Mouse (Mus musculus) myocyte (in vitro differentiated cells): ENCODE results near the gene Cdc42bpa.

Experiments used
- CEBPB ChIP-seq: IDR thresholded peaks from 2 replicates; pipeline ENCODE4 v1.6.1; 2011; ENCODE audit warnings: mild to moderate bottlenecking, moderate library complexity; ENCODE audit not compliant: poor library complexity, insufficient read depth, severe bottlenecking
- E2F4 ChIP-seq: IDR thresholded peaks from one replicate; pipeline ENCODE4 v1.6.1; 2011; ENCODE audit warnings: mild to moderate bottlenecking, control low read depth, moderate library complexity; ENCODE audit not compliant: insufficient read depth
- MAX ChIP-seq: IDR thresholded peaks from one replicate; pipeline ENCODE4 v1.6.1; 2011; ENCODE audit warnings: low read depth, mild to moderate bottlenecking, control low read depth
- MYOD1 ChIP-seq, 3 experiments: IDR thresholded peaks; one replicate each; pipeline ENCODE4 v1.6.1; 2011; ENCODE audit warnings: control low read depth in 2 of 3, low read depth in 2 of 3, mild to moderate bottlenecking in 2 of 3, moderate library complexity in 1 of 3; ENCODE audit not compliant: insufficient read length in 2 of 3, control insufficient read depth in 1 of 3
- MYOG ChIP-seq, 3 experiments: IDR thresholded peaks; one replicate each; pipeline ENCODE4 v1.6.1; 2011; ENCODE audit warnings: control low read depth in 2 of 3, low read depth in 2 of 3, mild to moderate bottlenecking in 2 of 3; ENCODE audit not compliant: insufficient read length in 2 of 3, control insufficient read depth in 1 of 3, insufficient read depth in 1 of 3
- POLR2A ChIP-seq: IDR thresholded peaks from one replicate; pipeline ENCODE4 v1.6.1; 2011; ENCODE audit warnings: low read depth, mild to moderate bottlenecking, control low read depth, moderate library complexity; ENCODE audit not compliant: insufficient read length
- TCF12 ChIP-seq: IDR thresholded peaks from one replicate; pipeline ENCODE4 v1.6.1; 2011; ENCODE audit warnings: mild to moderate bottlenecking, control low read depth; ENCODE audit not compliant: poor library complexity, insufficient read depth, severe bottlenecking
- TCF3 ChIP-seq: IDR thresholded peaks from one replicate; pipeline ENCODE4 v1.6.1; 2011; ENCODE audit warnings: low read depth, control low read depth; ENCODE audit not compliant: insufficient read length

GRCm38 (mm10) chr1:179959721-179960542 lies at the start of gene Cdc42bpa:
- TF ChIP-seq MAX (no peak), TCF3 (no peak), POLR2A (peak; percentile 81), CEBPB (no peak), MYOG (IDR thresholded peaks at IDR 0.05; ENCODE audit: control insufficient read depth in 1 of 3, insufficient read depth in 1 of 3, insufficient read length in 2 of 3, low read depth in 2 of 3) (peak in 1 of 3 experiments; percentile 54), E2F4 (no peak), TCF12 (no peak), MYOD1 (IDR thresholded peaks at IDR 0.05; ENCODE audit: control insufficient read depth in 1 of 3, insufficient read length in 2 of 3, low read depth in 2 of 3) (peak in 1 of 3 experiments; percentile 26)
